Mouse (Mus musculus): ENCODE measurements around the gene Arglu1. TPM values are rescaled to one million over a fixed set of nuclear protein-coding genes. Genes with fewer than 3 reads are reported as not detected.

Gene Arglu1
- polyA plus RNA-seq, 1 experiment from 2014 or later: 59.2 TPM

DNA sequence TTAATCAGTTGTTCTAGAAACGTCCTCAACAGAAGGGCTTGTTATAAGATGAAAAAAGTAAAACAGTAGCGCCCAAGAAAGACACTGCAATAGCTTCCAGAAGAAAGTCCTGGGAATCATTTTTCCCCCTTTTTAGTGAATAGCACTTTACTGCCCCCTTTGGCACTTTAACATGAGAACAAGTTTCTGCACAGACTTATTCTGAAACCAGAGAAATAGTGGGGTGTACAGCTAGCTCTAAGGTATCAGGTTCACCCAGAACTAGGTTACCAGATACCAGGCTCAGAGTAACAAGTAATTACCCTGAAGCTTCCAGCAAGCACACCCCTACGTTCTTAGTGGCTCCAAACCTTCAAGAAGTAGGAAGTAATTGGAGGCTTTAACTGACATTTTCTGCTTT is 43.0 kb downstream of the Arglu1 start:
- ATAC-seq (ENCODE audit: low read depth): no peak
- no peak for DNase-seq
- no peak overlapping the region for H3K9ac ChIP-seq
- H3K4me2 ChIP-seq: no peak overlapping the region
- no peaks in the 10 kb centered on the region for H3K27me3 ChIP-seq
- no peaks in the 10 kb centered on the region for H3K4me1 ChIP-seq (replicated peaks)
- WGBS (ENCODE audit: insufficient replicate concordance): 61% methylated on average over 3 of the region's 3 CpGs
- no peak overlapping the region for H3K4me3 ChIP-seq (replicated peaks)
- H3K36me3 ChIP-seq: no peaks in the 10 kb centered on the region
- no peak overlapping the region for H3K27ac ChIP-seq
- H3K9me3 ChIP-seq (replicated peaks): no peaks in the 10 kb centered on the region

- 71% methylated on average over 11 of the region's 11 CpGs for WGBS (ENCODE audit: insufficient replicate concordance)
Observed at GRCm38 (mm10) chr8:8644160-8644915, 46.0 kb downstream of the Arglu1 start.

GRCm38 (mm10) chr8:8640264-8640588 is 50.1 kb downstream of the Arglu1 start:
- Histone ChIP-seq H3K4me1 (replicated peaks) (no peaks in the 10 kb centered on the region), H3K4me2 (no peak overlapping the region), H3K4me3 (replicated peaks) (no peak overlapping the region), H3K27me3 (no peaks in the 10 kb centered on the region), H3K27ac (no peak overlapping the region), H3K36me3 (no peaks in the 10 kb centered on the region), H3K9ac (no peak overlapping the region), H3K9me3 (replicated peaks) (no peaks in the 10 kb centered on the region)
- 52% methylated on average over 4 of the region's 4 CpGs for WGBS (ENCODE audit: insufficient replicate concordance)
- DNase-seq: no peak
- no peak for ATAC-seq (ENCODE audit: low read depth)

More at GRCm38 (mm10) chr8:8644160-8644915, 46.0 kb downstream of the Arglu1 start:
- Histone ChIP-seq H3K4me1 (replicated peaks) (no peaks in the 10 kb centered on the region), H3K36me3 (no peaks in the 10 kb centered on the region), H3K9ac (no peak overlapping the region), H3K4me2 (no peak overlapping the region), H3K4me3 (replicated peaks) (no peak overlapping the region), H3K9me3 (replicated peaks) (no peaks in the 10 kb centered on the region), H3K27ac (no peak overlapping the region), H3K27me3 (no peaks in the 10 kb centered on the region)
- ATAC-seq (ENCODE audit: low read depth): no peak
- DNase-seq: no peak

DNA sequence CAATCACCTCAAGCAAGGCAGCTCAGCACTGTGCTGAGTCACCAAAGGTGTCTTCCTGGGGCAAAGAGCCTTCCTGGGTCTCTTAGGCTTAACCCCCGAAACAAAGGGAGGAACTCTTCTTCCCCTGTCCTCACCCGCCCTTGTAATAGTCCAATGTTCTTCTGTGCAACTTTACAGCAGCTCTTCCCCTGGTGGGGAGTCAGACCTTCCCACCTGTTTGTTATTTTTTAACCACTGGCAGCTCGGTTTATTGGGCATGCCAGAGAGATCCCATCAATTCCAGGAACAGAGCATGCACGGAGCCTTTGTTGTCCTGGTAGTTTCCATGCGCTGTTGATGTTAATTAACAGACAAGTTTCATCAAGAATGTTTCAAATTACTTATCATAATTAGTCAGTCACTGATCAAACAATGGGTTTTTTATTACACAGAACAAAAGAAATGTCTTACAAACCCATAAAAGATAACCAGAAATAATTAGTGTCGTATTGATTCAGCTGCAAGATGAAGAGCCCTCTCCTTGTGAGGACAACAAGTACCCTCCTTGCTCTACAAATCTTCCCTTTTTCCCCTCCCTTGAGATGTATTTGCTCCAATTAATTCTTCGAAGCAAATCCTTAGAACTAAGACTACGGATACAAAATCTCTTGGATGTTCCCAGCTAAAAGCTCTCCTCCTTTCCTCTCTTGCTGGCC is 50.6 kb downstream of the Arglu1 start:
- Histone ChIP-seq H3K27me3 (no peaks in the 10 kb centered on the region), H3K9me3 (replicated peaks) (no peaks in the 10 kb centered on the region), H3K9ac (no peak overlapping the region), H3K4me2 (no peak overlapping the region), H3K4me1 (replicated peaks) (no peaks in the 10 kb centered on the region), H3K36me3 (no peaks in the 10 kb centered on the region), H3K27ac (no peak overlapping the region), H3K4me3 (replicated peaks) (no peak overlapping the region)
- 52% methylated on average over 8 of the region's 8 CpGs for WGBS (ENCODE audit: insufficient replicate concordance)
- DNase-seq (no peak), ATAC-seq (ENCODE audit: low read depth) (no peak)

GRCm38 (mm10) chr8:8631394-8631793 is 58.9 kb downstream of the Arglu1 start:
- Histone ChIP-seq H3K27me3 (no peaks in the 10 kb centered on the region), H3K9ac (no peak overlapping the region), H3K4me1 (replicated peaks) (no peaks in the 10 kb centered on the region), H3K4me2 (no peak overlapping the region), H3K27ac (no peak overlapping the region), H3K36me3 (no peaks in the 10 kb centered on the region), H3K9me3 (replicated peaks) (no peaks in the 10 kb centered on the region), H3K4me3 (replicated peaks) (no peak overlapping the region)
- ATAC-seq (ENCODE audit: low read depth): no peak
- 77% methylated on average over 7 of the region's 7 CpGs for WGBS (ENCODE audit: insufficient replicate concordance)
- no peak for DNase-seq

GRCm38 (mm10) chr8:8624017-8624416 is 66.3 kb downstream of the Arglu1 start:
- no peak overlapping the region for H3K27ac ChIP-seq
- no peaks in the 10 kb centered on the region for H3K36me3 ChIP-seq
- no peaks in the 10 kb centered on the region for H3K27me3 ChIP-seq
- H3K9me3 ChIP-seq (replicated peaks): no peaks in the 10 kb centered on the region
- no peak overlapping the region for H3K9ac ChIP-seq
- DNase-seq (no peak), ATAC-seq (ENCODE audit: low read depth) (no peak)
- H3K4me3 ChIP-seq (replicated peaks): no peak overlapping the region
- no peaks in the 10 kb centered on the region for H3K4me1 ChIP-seq (replicated peaks)
- no peak overlapping the region for H3K4me2 ChIP-seq
- 51% methylated on average over 7 of the region's 7 CpGs for WGBS (ENCODE audit: insufficient replicate concordance)

DNA sequence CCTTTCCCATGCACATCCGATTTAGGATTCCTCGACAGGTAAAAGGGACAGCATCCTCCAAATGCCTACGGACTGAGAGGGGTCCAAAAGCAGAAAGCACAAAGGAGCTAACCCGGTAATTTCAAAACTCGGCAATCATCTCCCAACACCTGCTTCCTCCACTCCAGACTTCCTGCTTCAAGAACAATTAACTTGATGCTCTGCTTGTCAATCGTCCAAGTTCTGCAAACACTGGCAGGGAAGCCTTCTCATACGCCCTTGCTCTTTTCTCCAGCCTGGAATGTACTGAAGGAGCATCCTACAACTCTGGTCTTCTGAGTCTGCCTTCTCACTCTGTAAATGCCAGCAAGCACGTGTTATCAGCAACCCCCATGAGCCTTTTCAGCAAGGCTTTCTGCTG is 66.8 kb downstream of the Arglu1 start:
- DNase-seq (no peak), ATAC-seq (ENCODE audit: low read depth) (no peak)
- 18% methylated on average over 8 of the region's 8 CpGs for WGBS (ENCODE audit: insufficient replicate concordance)
- Histone ChIP-seq H3K27me3 (no peaks in the 10 kb centered on the region), H3K36me3 (no peaks in the 10 kb centered on the region), H3K9me3 (replicated peaks) (no peaks in the 10 kb centered on the region), H3K27ac (no peak overlapping the region), H3K9ac (no peak overlapping the region), H3K4me2 (no peak overlapping the region), H3K4me1 (replicated peaks) (no peaks in the 10 kb centered on the region), H3K4me3 (replicated peaks) (no peak overlapping the region)

- no peaks in the 10 kb centered on the region for H3K36me3 ChIP-seq
- H3K27me3 ChIP-seq: no peaks in the 10 kb centered on the region
- no peak overlapping the region for H3K27ac ChIP-seq
- 71% methylated on average over 3 of the region's 3 CpGs for WGBS (ENCODE audit: insufficient replicate concordance)
- DNase-seq: no peak
- H3K4me3 ChIP-seq (replicated peaks): no peak overlapping the region
- no peak for ATAC-seq (ENCODE audit: low read depth)
- no peaks in the 10 kb centered on the region for H3K4me1 ChIP-seq (replicated peaks)
- H3K9me3 ChIP-seq (replicated peaks): no peaks in the 10 kb centered on the region
- H3K9ac ChIP-seq: no peak overlapping the region
- H3K4me2 ChIP-seq: no peak overlapping the region
Observed at GRCm38 (mm10) chr8:8622476-8622875, 67.8 kb downstream of the Arglu1 start.

- H3K27ac ChIP-seq: no peak overlapping the region
- no peaks in the 10 kb centered on the region for H3K4me1 ChIP-seq (replicated peaks)
- WGBS (ENCODE audit: insufficient replicate concordance): 75% methylated on average over 12 of the region's 12 CpGs
- ATAC-seq (ENCODE audit: low read depth) (no peak), DNase-seq (no peak)
- no peak overlapping the region for H3K4me3 ChIP-seq (replicated peaks)
- H3K4me2 ChIP-seq: no peak overlapping the region
- H3K27me3 ChIP-seq: no peaks in the 10 kb centered on the region
- no peaks in the 10 kb centered on the region for H3K36me3 ChIP-seq
- H3K9me3 ChIP-seq (replicated peaks): no peaks in the 10 kb centered on the region
- no peak overlapping the region for H3K9ac ChIP-seq
Observed at GRCm38 (mm10) chr8:8622031-8622430, 68.3 kb downstream of the Arglu1 start.

DNA sequence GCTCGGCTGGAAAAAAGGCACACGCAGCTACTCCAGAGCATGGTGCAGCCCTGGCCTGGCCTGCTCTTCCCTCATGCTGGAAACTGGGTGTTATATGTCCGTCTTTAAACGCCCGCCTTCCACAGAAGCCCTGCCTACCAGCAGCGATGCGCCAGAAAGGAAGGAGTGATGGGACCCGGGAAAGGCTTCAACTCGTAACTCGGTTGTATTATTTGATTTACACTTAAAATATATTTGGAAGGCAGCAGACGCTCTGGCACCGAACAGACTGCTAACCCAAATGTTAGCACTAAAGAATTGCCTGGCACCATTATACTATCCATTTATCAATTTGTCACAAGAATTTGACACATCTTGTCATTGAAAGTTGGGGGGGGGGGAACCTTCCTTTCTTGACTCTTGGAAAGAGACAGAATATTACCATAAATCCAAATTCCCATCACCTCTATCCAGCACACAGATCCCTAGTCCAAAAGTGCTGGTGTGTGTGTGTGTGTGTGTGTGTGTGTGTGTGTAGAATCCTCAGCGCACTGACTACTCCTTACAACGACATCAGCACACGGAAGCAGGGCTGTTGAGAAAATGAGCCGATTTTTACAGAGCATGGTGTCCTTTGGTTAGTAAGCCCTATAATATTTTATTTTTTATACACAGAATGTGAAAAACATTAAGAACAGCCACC is 68.9 kb downstream of the Arglu1 start:
- Histone ChIP-seq H3K4me2 (no peak overlapping the region), H3K4me1 (replicated peaks) (no peaks in the 10 kb centered on the region), H3K27me3 (no peaks in the 10 kb centered on the region), H3K4me3 (replicated peaks) (no peak overlapping the region), H3K9me3 (replicated peaks) (no peaks in the 10 kb centered on the region), H3K27ac (no peak overlapping the region), H3K9ac (no peak overlapping the region), H3K36me3 (no peaks in the 10 kb centered on the region)
- no peak for DNase-seq
- no peak for ATAC-seq (ENCODE audit: low read depth)
- 85% methylated on average over 16 of the region's 16 CpGs for WGBS (ENCODE audit: insufficient replicate concordance)

DNA sequence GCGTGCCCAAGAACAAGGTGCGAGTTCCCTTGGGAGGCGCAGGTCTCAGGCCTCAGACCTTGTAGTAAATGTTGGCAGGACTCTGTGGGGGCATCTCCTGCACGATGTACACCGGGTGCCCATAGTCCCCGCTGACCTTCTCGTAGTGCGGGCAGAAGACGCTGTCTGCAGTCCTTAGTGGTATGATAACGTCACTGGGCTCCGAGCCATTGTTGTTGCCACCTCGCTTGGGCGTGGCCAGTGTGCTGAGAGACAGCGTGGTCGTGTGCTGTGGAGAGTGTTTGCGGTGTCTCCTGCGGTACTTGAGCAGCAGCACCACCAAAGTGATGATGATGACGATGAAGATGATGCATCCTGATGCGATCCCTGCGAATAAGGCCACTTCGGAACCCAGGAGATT is 69.8 kb downstream of the Arglu1 start:
- Histone ChIP-seq H3K27ac (no peak overlapping the region), H3K9me3 (replicated peaks) (no peaks in the 10 kb centered on the region), H3K4me1 (replicated peaks) (no peaks in the 10 kb centered on the region), H3K4me3 (replicated peaks) (no peak overlapping the region), H3K27me3 (no peaks in the 10 kb centered on the region), H3K9ac (no peak overlapping the region), H3K36me3 (no peaks in the 10 kb centered on the region), H3K4me2 (no peak overlapping the region)
- WGBS (ENCODE audit: insufficient replicate concordance): 81% methylated on average over 21 of the region's 21 CpGs
- DNase-seq (no peak), ATAC-seq (ENCODE audit: low read depth) (no peak)

All from liver, embryonic 13.5 days (tissue).